In genomic region chr7:73646711-73647110, GRCm38 (mm10) we compare ENCODE assay signal across 12 mouse cellular contexts.
A peak's percentile ranks its signal among the peaks of the same experiment; 100 is the strongest.
DNase-seq lines count a peak whose midpoint lies in the region; ATAC-seq and TF ChIP-seq lines count a peak whose summit lies in the region.
"Had no signal": no experiment of that assay in that cellular context is flagged by ENCODE, and none has a peak within 500 bp of the region (broad histone marks: within the 10 kb centered on the region; RNA-seq: fewer than 3 reads in every experiment).

No protein-coding gene starts in this region.

- no peak for TF ChIP-seq CTCF in CH12.LX (conservative IDR thresholded peaks at IDR 0.05 in 1 of 2, IDR thresholded peaks at IDR 0.05 in 1 of 2; ENCODE audit: low read depth in 2 of 2, low read length in 2 of 2)
- no peak for TF ChIP-seq CTCF in brain, embryonic 14.5 days (IDR thresholded peaks at IDR 0.05; ENCODE audit: borderline replicate concordance, extremely low read depth, insufficient read depth, insufficient read length)

- no peak for TF ChIP-seq RAD21 in CH12.LX (IDR thresholded peaks at IDR 0.05; ENCODE audit: low read depth, low read length)

- H3K4me3 ChIP-seq in hindbrain, embryonic 12.5 days = no peak overlapping the region
- H3K4me3 ChIP-seq in hindbrain, embryonic 10.5 days = no peak overlapping the region
- H3K4me3 ChIP-seq in CH12.LX (replicated peaks in 1 of 3; ENCODE audit: low read depth in 2 of 3, low read length in 2 of 3, poor library complexity in 1 of 3) = peak overlapping the region in 1 of 3 experiments; percentile 39
- H3K4me3 ChIP-seq: embryonic facial prominence, embryonic 15.5 days; intestine, embryonic 15.5 days had no signal

- in situ Hi-C loops in CH12.LX (cut with MboI; ENCODE audit: low pct_ligation_motif_present, low pct_unique_long_range_greater_than_20kb, low sequenced_read_pairs) = no loop called here

- no peaks in the 10 kb centered on the region for H3K36me3 ChIP-seq in hindbrain, embryonic 12.5 days
- H3K36me3 ChIP-seq in hindbrain, embryonic 10.5 days = no peaks in the 10 kb centered on the region
- H3K36me3 ChIP-seq in CH12.LX (replicated peaks in 1 of 2; ENCODE audit: control insufficient read depth in 1 of 2, insufficient read depth in 1 of 2, low read length in 1 of 2) = no peaks in the 10 kb centered on the region
- H3K36me3 ChIP-seq: embryonic facial prominence, embryonic 15.5 days; intestine, embryonic 15.5 days had no signal

- TF ChIP-seq EP300 in CH12.LX (IDR thresholded peaks at IDR 0.05; ENCODE audit: low read length) = no peak

- no peak overlapping the region for H3K27ac ChIP-seq in hindbrain, embryonic 12.5 days
- no peak overlapping the region for H3K27ac ChIP-seq in hindbrain, embryonic 10.5 days
- H3K27ac ChIP-seq in CH12.LX (ENCODE audit: insufficient read depth, low read depth) = 0 out of 2 replicates have a peak overlapping the region, but pooled peaks have one; percentile 29
- H3K27ac ChIP-seq: embryonic facial prominence, embryonic 15.5 days; intestine, embryonic 15.5 days; liver, embryonic 14.5 days had no signal

- WGBS in hindbrain, embryonic 12.5 days = 61% methylated on average over 5 of the region's 5 CpGs
- 64% methylated on average over 5 of the region's 5 CpGs for WGBS in hindbrain, embryonic 10.5 days

- no peaks in the 10 kb centered on the region for H3K79me2 ChIP-seq in CH12.LX (replicated peaks; ENCODE audit: control insufficient read depth, extremely low read depth, insufficient read depth, poor library complexity, severe bottlenecking)

- H3K4me2 ChIP-seq in hindbrain, embryonic 12.5 days (replicated peaks) = no peak overlapping the region
- H3K4me2 ChIP-seq in CH12.LX (ENCODE audit: insufficient read depth, low read depth, poor library complexity, severe bottlenecking) = peak overlapping the region; percentile 58
- H3K4me2 ChIP-seq: embryonic facial prominence, embryonic 15.5 days; intestine, embryonic 15.5 days had no signal

- no peak for TF ChIP-seq POLR2A in CH12.LX (IDR thresholded peaks at IDR 0.05; ENCODE audit: low read depth, low read length)
- no peak for TF ChIP-seq POLR2A in brain, embryonic 14.5 days (IDR thresholded peaks at IDR 0.05; ENCODE audit: borderline replicate concordance, extremely low read depth, insufficient read depth, insufficient read length, poor library complexity, severe bottlenecking)

- peak; percentile 46; the same call in 1 of the 2 replicates for ATAC-seq in hindbrain, embryonic 12.5 days (ENCODE audit: low FRiP score)
- ATAC-seq in megakaryocyte progenitor cell, adult 5-6 weeks (replicated peaks; ENCODE audit: poor library complexity) = peak; percentile 33; the same call in 1 of the 2 replicates
- no peak for ATAC-seq in monocyte, adult 5-6 weeks (replicated peaks; ENCODE audit: insufficient number of reproducible peaks, low FRiP score, low TSS enrichment, poor library complexity, severe bottlenecking)
- ATAC-seq: intestine, embryonic 15.5 days had no signal

- no peak for DNase-seq in hindbrain, embryonic 10.5 days (ENCODE audit: low spot score)
- DNase-seq in CH12.LX (ENCODE audit: extremely low read depth) = no peak
- DNase-seq in brain, embryonic 14.5 days (ENCODE audit: low read depth) = peak; percentile 91
- DNase-seq in gastrocnemius, postnatal 4 days (ENCODE audit: low spot score in 2 of 2) = no peak
- DNase-seq in T-cell, adult 2 months (ENCODE audit: low spot score) = no peak
- DNase-seq: kidney, postnatal 36 days had no signal

- H3K9me3 ChIP-seq in hindbrain, embryonic 12.5 days (replicated peaks) = peaks cover 3% of the 10 kb centered on the region; the same call in 1 of the 2 replicates
- H3K9me3 ChIP-seq in hindbrain, embryonic 10.5 days = no peaks in the 10 kb centered on the region
- H3K9me3 ChIP-seq in CH12.LX (replicated peaks; ENCODE audit: low read length) = peaks cover 3% of the 10 kb centered on the region
- H3K9me3 ChIP-seq: embryonic facial prominence, embryonic 15.5 days; intestine, embryonic 15.5 days had no signal

- H3K4me1 ChIP-seq in hindbrain, embryonic 12.5 days = peaks cover 3% of the 10 kb centered on the region; the same call in 1 of the 2 replicates
- H3K4me1 ChIP-seq in hindbrain, embryonic 10.5 days (replicated peaks) = no peaks in the 10 kb centered on the region
- H3K4me1 ChIP-seq in CH12.LX (ENCODE audit: control insufficient read depth in 1 of 2, insufficient read depth in 2 of 2) = peaks cover 2 to 19% of the 10 kb centered on the region in 2 experiments; a peak in 3 of 4 replicates
- H3K4me1 ChIP-seq: intestine, embryonic 15.5 days had no signal

- H3K27me3 ChIP-seq in hindbrain, embryonic 12.5 days = 0 out of 2 replicates have a peak, but pooled peaks cover under 1% of the 10 kb centered on the region
- no peaks in the 10 kb centered on the region for H3K27me3 ChIP-seq in hindbrain, embryonic 10.5 days (ENCODE audit: insufficient read depth, poor library complexity, severe bottlenecking)
- H3K27me3 ChIP-seq in CH12.LX (replicated peaks) = no peaks in the 10 kb centered on the region
- H3K27me3 ChIP-seq: embryonic facial prominence, embryonic 15.5 days; intestine, embryonic 15.5 days had no signal

- H3K9ac ChIP-seq in hindbrain, embryonic 12.5 days = no peak overlapping the region
- H3K9ac ChIP-seq in CH12.LX (ENCODE audit: insufficient read depth, low read depth) = no peak overlapping the region
- H3K9ac ChIP-seq: embryonic facial prominence, embryonic 15.5 days; intestine, embryonic 15.5 days; liver, embryonic 14.5 days had no signal

- dilution Hi-C loops in CH12.LX (cut with MboI; ENCODE audit: extremely low pct_ligation_motif_present, extremely low pct_unique_long_range_greater_than_20kb, low sequenced_read_pairs) = no loop called here

TF ChIP-seq in CH12.LX, 34 proteins besides CTCF, POLR2A, EP300 and RAD21:
- TF ChIP-seq ETS1 (conservative IDR thresholded peaks at IDR 0.05; ENCODE audit: low read depth, low read length) = no peak
- no peak for TF ChIP-seq MYC (IDR thresholded peaks at IDR 0.05; ENCODE audit: low read depth, low read length)
- TF ChIP-seq USF2 (conservative IDR thresholded peaks at IDR 0.05; ENCODE audit: low read depth, low read length) = no peak
- no peak for TF ChIP-seq TBP (conservative IDR thresholded peaks at IDR 0.05; ENCODE audit: low read depth, low read length)
- TF ChIP-seq NRF1 (IDR thresholded peaks at IDR 0.05; ENCODE audit: low read depth, low read length) = no peak
- TF ChIP-seq ZKSCAN1 (IDR thresholded peaks at IDR 0.05; ENCODE audit: borderline replicate concordance, low read depth, low read length) = no peak
- TF ChIP-seq ZC3H11A (IDR thresholded peaks at IDR 0.05; ENCODE audit: low read depth, low read length) = no peak
- no peak for TF ChIP-seq JUN (IDR thresholded peaks at IDR 0.05; ENCODE audit: insufficient read depth, low read depth, low read length)
- no peak for TF ChIP-seq IRF4 (IDR thresholded peaks at IDR 0.05; ENCODE audit: low read depth, low read length)
- TF ChIP-seq CHD2 (IDR thresholded peaks at IDR 0.05; ENCODE audit: low read length) = no peak
- TF ChIP-seq MAX (IDR thresholded peaks at IDR 0.05; ENCODE audit: low read length) = no peak
- no peak for TF ChIP-seq KAT2A (IDR thresholded peaks at IDR 0.05; ENCODE audit: insufficient replicate concordance, low read length)
- TF ChIP-seq TCF12 (IDR thresholded peaks at IDR 0.05; ENCODE audit: low read depth, low read length) = no peak
- TF ChIP-seq MEF2A (IDR thresholded peaks at IDR 0.05; ENCODE audit: borderline replicate concordance, low read depth, low read length) = no peak
